Mouse (Mus musculus): Measurements from ENCODE around the gene U2surp. TPM values are rescaled to one million over a fixed set of nuclear protein-coding genes. Genes with fewer than 3 reads are reported as not detected.
A peak's percentile ranks its signal among the peaks of the same experiment; 100 is the strongest.

Gene U2surp
- 10 to 100 TPM; 17.8 to 25.9 TPM for total RNA-seq (2021)
- long read RNA-seq, experiment 1, partial matches to known transcripts = 2 of 7 reads
- long read RNA-seq, experiment 1, other reads (novel, unspliced or antisense) = 3 of 7 reads
- long read RNA-seq, experiment 2, full-length matches to known transcripts = 3 of 7 reads
- long read RNA-seq, experiment 2, partial matches to known transcripts = 2 of 7 reads
- long read RNA-seq, experiment 2, other reads (novel, unspliced or antisense) = 2 of 7 reads

DNA sequence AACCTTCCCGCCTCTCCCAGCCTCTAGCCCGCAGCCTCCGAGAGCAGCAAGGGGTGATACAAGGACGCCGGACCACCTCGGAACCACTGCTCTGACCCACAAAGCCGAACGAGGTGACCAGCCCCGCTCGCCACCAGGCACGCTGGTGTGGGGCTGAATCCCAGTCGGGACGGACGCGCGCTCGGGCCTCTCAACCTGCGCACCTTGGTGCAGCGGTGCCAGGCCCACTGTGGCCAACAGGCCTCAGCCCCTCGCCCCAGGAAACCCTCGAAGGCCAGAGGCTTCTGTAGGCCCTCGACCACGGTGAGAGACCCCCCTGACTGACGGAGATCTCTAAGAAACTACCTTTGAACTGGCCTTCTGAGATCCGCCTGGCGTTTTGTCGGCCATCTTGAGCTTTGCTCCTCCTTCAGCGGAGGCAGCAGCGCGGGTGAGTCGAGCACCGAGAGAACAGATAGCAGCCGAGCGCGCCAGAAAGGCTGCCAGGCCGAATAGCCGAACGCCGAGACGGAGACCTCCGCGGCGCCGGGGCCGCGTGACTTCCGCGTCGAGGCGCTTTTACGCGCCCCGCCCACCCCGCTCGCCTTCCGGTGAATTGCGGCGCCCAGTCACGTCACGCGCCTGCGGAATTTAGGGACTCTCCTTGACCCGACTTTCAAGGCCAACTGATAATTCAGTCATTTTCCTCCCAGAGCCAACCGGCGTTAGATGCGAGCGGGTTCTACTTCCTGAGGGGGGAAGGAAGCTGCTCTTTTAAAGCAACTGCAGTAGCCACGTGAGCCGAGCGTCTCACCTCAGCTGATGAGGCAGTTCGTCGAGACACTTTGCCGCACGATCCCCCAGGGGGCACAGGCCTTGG is at the start of gene U2surp:
Gene U2surp (minus strand): TSS at position 525 of the 859 bp plus-strand sequence.
- intact Hi-C loops (cut with DNase I) = no loop called here
- DNase-seq = peak; percentile 94

DNA sequence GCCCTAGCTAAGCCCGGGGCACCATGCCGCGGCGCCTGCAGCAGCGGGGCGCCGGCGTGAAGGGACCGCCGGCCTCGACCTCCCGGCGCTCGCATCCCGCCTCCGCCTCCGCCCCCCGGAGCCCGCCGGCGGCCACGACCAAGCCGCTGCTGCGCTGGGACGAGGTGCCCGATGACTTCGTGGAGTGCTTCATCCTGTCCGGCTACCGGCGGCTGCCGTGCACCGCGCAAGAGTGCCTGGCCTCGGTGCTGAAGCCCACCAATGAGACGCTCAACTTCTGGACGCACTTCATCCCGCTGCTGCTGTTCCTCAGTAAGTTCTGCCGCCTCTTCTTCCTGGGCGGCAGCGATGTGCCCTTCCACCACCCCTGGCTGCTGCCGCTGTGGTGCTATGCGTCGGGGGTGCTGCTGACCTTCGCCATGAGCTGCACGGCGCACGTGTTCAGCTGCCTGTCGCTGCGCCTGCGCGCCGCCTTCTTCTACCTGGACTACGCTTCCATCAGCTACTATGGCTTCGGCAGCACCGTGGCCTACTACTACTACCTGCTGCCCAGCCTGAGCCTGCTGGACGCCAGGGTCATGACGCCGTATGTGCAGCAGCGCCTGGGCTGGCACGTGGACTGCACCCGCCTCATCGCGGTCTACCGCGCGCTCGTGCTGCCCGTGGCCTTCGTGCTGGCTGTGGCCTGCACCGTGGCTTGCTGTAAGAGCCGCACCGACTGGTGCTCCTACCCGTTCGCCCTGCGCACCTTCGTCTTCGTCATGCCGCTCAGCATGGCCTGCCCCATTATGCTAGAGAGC is 48.3 kb upstream of the U2surp start:
- DNase-seq = no peak
- intact Hi-C loops (cut with DNase I) = no loop called here

DNA sequence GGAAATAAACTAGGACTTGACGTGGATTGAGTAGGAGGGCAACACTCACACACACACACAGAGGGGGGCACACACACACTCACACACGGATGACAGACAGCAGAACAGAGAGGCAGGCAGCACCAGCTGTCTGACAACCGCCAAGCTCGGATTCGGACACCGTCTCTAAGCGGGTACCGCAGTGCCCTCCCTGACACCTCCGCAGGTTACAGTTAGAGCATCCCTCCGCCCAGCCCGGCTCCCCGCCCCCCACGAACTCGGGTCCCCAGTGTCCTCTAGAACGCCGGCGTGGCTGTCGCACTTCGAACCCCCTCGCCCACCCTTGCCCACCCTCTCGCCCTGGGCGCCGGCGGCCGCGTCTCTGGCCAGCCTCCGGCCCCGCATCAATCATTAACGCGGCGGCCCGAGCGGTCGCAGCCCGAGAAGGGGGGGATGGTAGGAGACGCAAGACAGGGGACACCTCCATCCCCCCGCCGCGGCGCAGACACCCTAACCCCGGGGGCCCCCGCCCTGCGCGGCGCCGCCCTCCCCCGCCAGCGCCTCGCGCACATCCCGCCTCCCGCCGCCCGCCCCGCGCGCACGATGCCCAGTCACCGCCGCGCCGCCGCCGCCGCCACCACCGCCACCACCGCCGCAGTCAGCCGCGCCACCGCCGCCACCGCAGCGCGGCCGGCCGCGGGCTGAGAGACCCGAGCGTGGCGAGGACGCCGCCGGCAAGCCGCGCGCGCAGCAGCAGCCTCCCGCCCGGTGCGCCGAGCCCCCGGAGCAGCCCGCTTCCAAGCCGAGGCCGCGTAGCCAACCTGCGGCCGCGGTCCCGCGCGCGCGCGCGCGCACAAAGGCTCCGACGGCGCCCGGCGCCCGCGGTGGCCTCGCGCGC is 47.5 kb upstream of the U2surp start, which contains the start of gene Paqr9:
Gene Paqr9 (plus strand): TSS at position 599 of the 877 bp plus-strand sequence.
- intact Hi-C loops (cut with DNase I) = no loop called here
- no peak for DNase-seq

DNA sequence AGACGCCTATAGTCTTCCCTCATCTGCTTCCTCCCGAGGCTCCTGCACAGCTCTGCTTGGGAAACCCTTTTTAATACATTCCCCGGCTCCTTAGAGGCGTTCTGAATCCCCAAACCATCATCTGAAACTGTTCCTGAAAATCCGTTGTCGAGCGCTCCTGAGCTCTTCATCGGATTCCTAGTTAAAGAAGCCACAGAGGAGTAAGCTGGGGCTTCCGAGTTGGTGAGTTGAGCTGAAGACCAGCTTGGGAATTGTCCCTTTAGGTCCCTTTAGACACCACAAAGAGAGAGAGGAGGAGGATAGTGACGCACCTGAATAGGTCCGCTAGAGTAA is 46.9 kb upstream of the U2surp start:
- no peak for DNase-seq
- intact Hi-C loops (cut with DNase I) = no loop called here

DNA sequence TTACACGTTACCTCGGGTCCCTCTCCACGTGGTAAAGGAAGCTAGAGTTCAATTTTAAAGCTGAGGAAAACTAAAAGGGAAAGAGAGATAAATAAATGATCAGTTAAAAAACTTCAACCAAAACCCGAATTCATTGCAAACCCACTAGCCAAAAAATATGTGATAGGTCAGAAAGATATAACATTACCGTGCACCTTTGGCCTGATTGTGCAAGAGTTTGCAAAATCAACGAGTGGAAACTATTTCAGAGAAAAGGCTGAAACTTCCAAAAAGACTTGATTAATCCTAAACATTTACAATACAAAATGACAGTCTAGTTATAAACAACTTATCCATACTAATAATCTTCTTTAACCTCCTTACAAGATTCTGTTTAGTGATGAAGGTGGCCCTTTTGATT is 45.9 kb upstream of the U2surp start:
- intact Hi-C loops (cut with DNase I) = no loop called here
- no peak for DNase-seq

DNA sequence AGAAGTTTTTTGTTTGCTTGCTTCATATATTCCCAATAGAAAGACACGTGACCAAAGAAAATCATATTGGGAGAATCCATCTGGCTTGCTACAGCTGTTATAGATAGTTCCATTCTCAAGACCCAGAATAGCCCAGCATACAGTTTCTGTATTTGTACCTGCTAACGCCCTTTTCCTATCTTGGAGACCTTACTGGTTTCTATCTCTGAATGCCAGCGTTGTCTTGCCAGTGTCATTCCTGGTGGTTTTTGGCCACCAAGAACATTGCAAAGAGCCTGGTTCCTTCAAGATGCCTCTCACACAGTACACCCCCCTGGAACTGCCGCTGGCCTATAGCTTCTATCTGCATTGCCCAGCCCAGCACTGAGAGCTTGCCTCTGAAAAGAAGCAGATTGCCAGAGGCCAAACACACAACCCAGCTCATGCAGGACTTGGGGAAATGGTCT is 44.3 kb upstream of the U2surp start:
- no peak for DNase-seq
- intact Hi-C loops (cut with DNase I) = no loop called here

DNA sequence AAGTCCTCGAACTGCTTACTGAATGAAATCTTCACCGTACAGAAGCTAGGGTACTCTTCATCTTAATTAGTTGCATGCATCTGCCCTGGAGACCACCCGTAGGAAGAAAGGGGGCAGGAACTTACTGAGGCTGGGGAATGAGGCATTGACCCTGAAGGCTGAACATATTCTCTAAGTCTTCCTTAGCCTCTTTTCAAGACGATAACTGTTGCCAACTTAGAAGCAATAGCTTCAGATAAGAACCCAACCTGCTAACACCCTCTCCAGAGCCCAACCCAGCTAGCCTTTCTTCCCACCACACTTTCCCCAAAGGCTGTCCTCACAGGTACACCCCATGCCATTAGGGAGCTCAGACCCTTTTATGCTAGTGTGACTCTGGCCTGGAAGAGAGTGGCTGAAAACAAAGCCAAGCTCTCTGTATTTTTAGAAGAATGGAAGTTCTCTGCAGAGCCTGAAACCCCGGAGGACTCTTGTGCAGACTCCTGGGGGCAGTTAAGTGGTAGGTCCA is 43.5 kb upstream of the U2surp start:
- intact Hi-C loops (cut with DNase I) = no loop called here
- DNase-seq = no peak

DNA sequence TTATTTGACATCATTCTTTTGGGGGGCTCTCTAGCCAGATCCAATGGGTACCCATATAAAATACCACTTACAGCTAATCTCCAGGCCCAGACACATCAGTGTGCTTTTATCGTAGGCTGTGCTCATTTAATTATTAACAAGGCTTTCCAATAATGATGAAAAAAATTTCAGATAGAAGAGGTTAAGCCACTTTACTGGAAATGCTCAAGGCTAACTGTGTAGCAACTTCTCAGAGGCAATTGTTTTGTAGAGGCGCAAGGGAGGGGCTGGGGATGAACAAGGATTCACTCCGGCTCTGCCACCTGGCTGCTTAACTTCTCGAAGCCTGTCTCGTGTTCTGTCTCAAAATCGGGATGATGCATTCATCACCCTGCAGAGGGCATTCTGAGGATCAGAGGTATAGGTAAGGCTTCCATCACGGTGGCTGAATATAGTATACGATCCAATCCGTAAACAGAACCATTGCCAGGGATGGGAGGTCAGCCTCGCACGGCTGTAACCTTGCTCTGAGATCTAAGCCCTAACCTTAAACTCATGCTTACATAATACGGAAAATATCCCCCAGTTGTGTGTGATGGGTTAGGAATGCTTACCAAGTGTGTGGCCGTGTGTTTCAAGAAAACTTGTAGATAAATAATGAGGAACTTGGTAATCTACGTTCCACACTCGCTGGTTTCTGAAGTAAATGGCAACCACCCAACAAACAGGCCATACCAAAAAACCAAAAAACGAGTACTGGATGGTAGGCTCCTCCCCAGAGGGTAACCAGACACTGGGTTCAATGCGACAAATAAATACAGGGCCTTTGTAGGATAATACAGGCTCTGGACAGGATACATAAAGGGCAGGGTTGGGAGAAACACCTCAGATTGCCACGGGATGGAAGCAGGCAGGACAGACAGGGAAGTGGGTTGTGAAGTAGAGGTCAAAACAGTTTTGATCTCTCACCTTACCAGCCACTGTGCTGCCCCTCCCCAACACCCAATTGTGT is 42.7 kb upstream of the U2surp start:
- intact Hi-C loops (cut with DNase I) = no loop called here
- no peak for DNase-seq

DNA sequence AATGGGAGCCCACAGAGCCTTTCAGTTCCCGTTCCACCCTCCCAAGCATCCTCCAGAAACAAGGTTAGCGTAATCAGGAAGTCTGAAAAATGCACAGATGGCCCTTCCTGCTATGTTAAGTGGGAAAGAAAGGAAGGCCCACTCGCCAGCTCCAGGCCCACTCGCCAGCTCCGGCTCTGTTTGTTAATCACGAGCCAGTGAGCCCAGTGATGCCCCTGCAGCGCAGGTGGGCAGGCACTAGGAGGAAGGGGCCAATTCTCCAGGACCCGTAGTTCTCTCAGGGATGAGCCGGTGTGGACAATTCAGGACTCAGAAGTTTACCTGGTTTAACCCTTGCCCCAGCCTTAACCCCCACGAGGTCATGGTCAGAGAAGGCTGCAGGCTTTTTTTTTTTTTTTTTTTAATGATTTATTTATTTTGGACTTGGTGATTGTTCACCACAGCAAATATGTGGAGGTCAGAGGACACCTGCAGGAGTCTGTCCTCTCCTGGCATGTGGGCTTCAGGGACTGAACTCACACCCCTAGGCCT is 40.4 kb upstream of the U2surp start:
- intact Hi-C loops (cut with DNase I) = no loop called here
- DNase-seq = no peak

DNA sequence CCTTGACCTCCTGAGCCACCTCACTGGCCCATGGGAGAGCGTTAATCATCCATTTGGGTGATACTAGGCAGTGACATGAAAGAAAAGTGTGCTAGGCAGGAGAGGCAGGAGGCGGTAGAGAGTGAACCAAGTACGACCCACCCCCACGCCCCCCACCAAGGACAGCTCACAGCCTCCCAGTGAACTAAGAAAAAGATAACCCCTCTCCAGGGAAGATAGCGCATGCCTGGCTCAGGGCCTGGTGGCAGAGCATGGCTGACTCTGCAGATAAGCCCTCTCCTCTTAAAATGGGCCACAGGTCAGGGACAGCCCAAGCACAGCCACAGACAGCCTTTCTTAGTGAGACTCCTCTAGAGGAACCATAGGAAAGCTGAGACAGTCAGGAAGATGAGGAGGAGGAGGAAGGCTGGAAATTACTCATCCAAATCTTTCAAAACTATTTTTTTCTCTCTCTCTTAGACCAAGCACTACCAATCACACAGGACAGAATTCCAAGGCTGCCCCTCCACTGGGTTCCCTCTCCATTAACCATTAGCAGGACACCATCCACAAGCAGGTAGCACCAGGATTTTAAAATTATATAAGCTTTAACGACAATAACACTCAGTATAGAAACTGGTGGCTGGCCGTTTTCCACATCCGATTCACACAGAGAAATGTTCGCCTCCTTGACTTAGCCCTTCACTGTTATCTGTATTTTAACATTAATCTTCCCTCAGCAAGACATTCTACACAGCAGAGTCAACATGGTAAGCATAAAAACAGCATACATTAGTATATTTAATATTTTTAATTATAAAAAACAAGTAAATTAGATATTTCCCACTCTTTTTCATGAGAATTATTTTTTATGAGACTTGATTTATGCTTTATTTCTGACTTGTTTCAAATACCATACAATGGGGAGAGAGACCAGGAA is 39.3 kb upstream of the U2surp start:
- no peak for DNase-seq
- intact Hi-C loops (cut with DNase I) = no loop called here

DNA sequence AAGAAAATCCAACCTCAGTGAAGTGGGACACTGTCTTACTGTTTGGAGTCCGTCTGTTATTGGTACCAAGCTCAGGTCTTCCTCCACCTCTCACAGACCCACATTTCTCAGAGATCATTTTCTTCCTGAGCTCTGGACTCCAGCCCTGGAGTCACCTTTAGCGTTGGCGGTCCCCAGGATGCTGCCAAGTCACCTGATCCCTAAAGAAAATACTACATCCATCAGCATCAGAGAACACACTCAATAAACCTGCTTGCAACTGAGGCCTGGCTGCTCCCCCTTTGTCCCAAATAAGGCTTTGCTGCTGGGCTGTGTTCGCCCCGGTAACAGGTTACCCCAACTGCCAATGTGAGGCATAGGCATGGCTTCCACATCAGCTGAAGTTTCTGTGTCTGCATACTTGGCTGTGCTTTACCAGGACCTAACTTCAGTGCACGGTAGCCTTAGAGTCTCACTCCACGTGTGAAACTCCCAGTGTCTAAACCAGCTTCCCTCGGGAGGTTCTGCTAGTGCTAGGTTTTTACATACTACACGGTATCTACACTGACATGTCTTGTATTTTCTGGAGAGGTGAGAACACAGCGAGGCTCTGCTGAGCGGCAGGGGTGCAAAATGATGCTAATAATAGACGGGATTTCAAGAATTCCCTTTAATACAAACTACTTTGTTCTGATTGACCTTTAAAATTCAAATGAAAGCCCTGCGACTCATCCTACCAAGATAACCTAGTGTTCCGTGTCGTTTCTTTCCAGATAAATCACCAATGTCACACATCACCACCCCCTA is 38.0 kb upstream of the U2surp start:
- DNase-seq = no peak
- intact Hi-C loops (cut with DNase I) = loop anchor here (5.0 kb wide), 1 partner anchor 147 kb away; no protein-coding TSS in a partner anchor

DNA sequence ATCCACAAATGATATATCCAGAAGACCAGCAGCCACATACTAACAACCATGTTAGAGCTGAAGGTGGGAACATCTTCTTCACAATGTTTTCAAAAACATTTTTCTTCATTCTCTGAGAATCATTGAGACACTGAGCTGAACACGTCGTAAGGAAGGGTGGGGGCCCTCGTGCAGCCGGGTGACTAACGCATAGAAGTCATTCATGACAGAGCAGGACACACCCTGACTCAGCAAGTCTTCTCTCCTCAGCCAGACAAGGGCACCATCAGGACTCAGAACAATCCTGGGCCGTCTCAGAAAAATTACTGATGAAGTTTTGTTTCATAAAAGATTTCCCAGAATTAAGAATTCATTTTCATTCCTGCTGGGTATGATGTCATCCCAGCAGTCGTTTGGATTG is 34.9 kb upstream of the U2surp start:
- intact Hi-C loops (cut with DNase I) = loop anchor here (5.0 kb wide), 1 partner anchor 151 kb away; no protein-coding TSS in a partner anchor
- DNase-seq = no peak

DNA sequence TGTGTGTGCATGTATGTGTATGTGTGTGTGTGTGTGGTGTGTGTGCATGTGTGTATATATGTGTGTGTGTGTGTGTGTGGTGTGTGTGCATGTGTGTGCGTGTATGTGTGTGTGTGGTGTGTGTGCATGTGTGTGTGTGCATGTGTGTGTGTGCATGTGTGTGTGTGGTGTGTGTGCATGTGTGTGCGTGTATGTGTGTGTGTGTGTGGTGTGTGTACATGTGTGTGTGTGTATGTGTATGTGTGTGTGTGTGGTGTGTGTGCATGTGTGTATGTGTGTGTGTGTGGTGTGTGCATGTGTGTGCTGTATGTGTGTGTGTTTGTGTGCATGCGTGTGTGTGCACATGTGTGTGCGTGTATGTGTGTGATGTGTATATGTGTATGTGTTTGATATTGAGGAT is 32.8 kb upstream of the U2surp start:
- no peak for DNase-seq

DNA sequence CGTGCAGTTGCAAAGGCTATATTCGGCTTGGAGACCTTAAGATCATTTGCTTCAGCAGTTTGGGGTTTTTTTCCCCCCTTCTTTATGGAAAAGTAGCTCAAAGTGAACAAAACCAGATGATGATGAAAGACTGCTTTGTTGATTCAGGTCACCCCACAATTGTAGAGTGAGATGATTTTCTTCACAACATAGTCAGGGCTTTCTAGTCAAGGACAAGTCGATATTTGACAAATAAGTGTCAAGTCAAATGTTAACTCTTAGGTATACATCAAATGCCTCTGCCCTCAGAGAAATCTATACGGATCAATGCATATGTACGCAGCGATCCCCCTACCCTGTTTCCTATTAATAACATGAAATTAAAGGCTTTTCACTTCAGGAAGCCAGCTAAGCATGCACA is 30.7 kb upstream of the U2surp start:
- intact Hi-C loops (cut with DNase I) = loop anchor here (5.0 kb wide), 1 partner anchor 310 kb away; no protein-coding TSS in a partner anchor
- DNase-seq = no peak

More for the DNA sequence above, 32.8 kb upstream of the U2surp start:
- intact Hi-C loops (cut with DNase I) = loop anchor here (5.0 kb wide), 1 partner anchor 308 kb away; no protein-coding TSS in a partner anchor

DNA sequence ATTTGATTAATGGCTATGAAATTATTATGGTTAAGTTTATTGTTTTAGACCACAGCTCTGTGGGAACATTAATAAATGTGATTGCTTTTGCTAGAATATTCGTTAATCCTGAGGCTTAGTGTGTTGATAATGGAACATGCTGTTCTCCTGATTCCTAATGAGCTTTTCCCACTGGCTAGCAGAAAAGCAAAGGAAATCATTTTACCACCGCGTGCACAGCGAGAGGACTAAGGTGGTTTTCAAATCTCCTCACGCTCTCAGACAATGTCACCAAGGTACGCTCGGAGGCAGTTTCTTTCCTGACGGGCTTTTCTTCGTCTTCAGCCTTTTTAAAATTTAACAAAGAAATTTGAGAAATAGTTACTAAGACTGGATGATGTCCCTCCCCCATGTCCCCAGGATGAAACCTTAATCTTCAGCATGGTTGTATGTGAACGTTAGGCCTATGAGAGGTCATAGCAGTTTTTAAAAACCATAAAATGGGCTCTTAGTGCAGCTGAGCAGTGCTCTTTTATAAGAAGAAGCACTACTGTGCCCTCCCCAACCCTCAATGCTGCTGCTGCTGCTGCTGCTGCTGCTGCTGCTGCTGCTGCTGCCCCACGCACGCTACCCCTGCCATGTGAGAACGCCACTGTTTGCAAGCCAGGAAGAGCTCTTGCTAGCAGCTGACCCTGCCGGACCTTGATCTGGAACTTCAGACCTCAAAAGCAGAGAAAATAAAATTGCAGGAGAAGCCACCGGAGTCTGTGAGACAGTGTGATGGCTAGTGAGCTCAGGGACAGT is 30.0 kb upstream of the U2surp start:
- intact Hi-C loops (cut with DNase I) = loop anchor here (5.0 kb wide), 1 partner anchor 310 kb away; no protein-coding TSS in a partner anchor
- no peak for DNase-seq
